8 mouse cellular contexts compared by ENCODE assay signal in the genomic region with DNA sequence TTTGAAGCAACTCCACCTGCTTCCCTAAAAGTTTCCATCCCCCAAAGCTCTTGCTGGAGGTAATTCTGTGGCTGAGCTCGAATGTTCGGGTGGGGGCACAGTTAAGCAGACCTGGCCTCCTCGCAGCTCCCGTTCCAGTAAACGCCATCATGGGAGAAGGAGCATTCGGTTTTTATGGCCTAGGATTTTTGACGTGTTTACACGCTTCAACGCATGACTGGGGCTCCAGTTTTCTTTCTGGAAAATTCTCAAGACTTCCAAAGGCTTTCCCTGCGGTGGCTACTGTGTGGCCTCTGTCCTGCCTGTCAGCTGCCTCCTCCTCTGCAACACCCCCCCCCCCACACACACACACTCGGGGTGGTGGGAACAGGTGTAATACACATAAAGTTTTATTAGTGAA. TPM values are rescaled to one million over a fixed set of nuclear protein-coding genes. Genes with fewer than 3 reads are reported as not detected.
DNase-seq lines count a peak whose midpoint lies in the region; ATAC-seq and TF ChIP-seq lines count a peak whose summit lies in the region.

No protein-coding gene starts in this region.

- peak overlapping the region; percentile 77 for H3K4me2 ChIP-seq in kidney, embryonic 15.5 days
- H3K4me2 ChIP-seq in embryonic facial prominence, embryonic 13.5 days = peak overlapping the region; percentile 90
- peak overlapping the region; percentile 74 for H3K4me2 ChIP-seq in intestine, embryonic 14.5 days (ENCODE audit: low read length)
- H3K4me2 ChIP-seq in midbrain, postnatal 0 days (ENCODE audit: low read depth, low read length, poor library complexity, severe bottlenecking) = peak overlapping the region; percentile 75

- H3K4me3 ChIP-seq in kidney, embryonic 15.5 days (replicated peaks) = peak overlapping the region; percentile 93
- H3K4me3 ChIP-seq in embryonic facial prominence, embryonic 13.5 days = peak overlapping the region; percentile 86
- H3K4me3 ChIP-seq in intestine, embryonic 14.5 days (ENCODE audit: low read depth, low read length) = peak overlapping the region; percentile 79
- peak overlapping the region; percentile 86 for H3K4me3 ChIP-seq in midbrain, postnatal 0 days (ENCODE audit: low read depth, low read length)

- WGBS in kidney, embryonic 15.5 days = 5% methylated on average over 11 of the region's 11 CpGs
- WGBS in embryonic facial prominence, embryonic 13.5 days = 7% methylated on average over 11 of the region's 11 CpGs
- WGBS in intestine, embryonic 14.5 days = 7% methylated on average over 11 of the region's 11 CpGs
- 7% methylated on average over 11 of the region's 11 CpGs for WGBS in midbrain, postnatal 0 days

- no peak for ATAC-seq in kidney, embryonic 15.5 days (replicated peaks; ENCODE audit: low FRiP score)
- no peak for ATAC-seq in embryonic facial prominence, embryonic 13.5 days (ENCODE audit: insufficient number of reproducible peaks, insufficient read depth, low FRiP score, low TSS enrichment, low read depth)
- no peak for ATAC-seq in intestine, embryonic 14.5 days (replicated peaks; ENCODE audit: low FRiP score, low TSS enrichment, low read depth)
- no peak for ATAC-seq in midbrain, postnatal 0 days (ENCODE audit: low FRiP score)

- H3K9me3 ChIP-seq in kidney, embryonic 15.5 days (replicated peaks) = no peaks in the 10 kb centered on the region
- no peaks in the 10 kb centered on the region for H3K9me3 ChIP-seq in embryonic facial prominence, embryonic 13.5 days
- H3K9me3 ChIP-seq in intestine, embryonic 14.5 days (ENCODE audit: control insufficient read depth, low read length) = no peaks in the 10 kb centered on the region
- H3K9me3 ChIP-seq in midbrain, postnatal 0 days (ENCODE audit: low read length) = no peaks in the 10 kb centered on the region

- intact Hi-C loops in gastrocnemius, postnatal 14 days (cut with DNase I; ENCODE audit: low total_unique reads) = no loop called here

- DNase-seq in kidney, adult 8-10 months = no peak
- no peak for DNase-seq in intestine, embryonic 14.5 days (ENCODE audit: low spot score)
- DNase-seq in midbrain, postnatal 0 days (ENCODE audit: low spot score) = no peak
- no peak for DNase-seq in cerebellum, postnatal 10 days
- DNase-seq in gastrocnemius, postnatal 14 days = no peak
- DNase-seq in embryo, embryonic 11 days = no peak

- TF ChIP-seq CTCF in midbrain, postnatal 0 days (IDR thresholded peaks at IDR 0.05) = no peak

- H3K9ac ChIP-seq in kidney, embryonic 15.5 days = peak overlapping the region; percentile 93; the same call in 1 of the 2 replicates
- peak overlapping the region; percentile 86 for H3K9ac ChIP-seq in embryonic facial prominence, embryonic 13.5 days
- H3K9ac ChIP-seq in intestine, embryonic 14.5 days (ENCODE audit: low read length) = peak overlapping the region; percentile 87
- H3K9ac ChIP-seq in midbrain, postnatal 0 days (replicated peaks; ENCODE audit: low read length, poor library complexity, severe bottlenecking) = peak overlapping the region; percentile 64; the same call in 1 of the 2 replicates

- peaks cover 30% of the 10 kb centered on the region for H3K4me1 ChIP-seq in kidney, embryonic 15.5 days
- peaks cover 32% of the 10 kb centered on the region for H3K4me1 ChIP-seq in embryonic facial prominence, embryonic 13.5 days
- H3K4me1 ChIP-seq in intestine, embryonic 14.5 days (replicated peaks; ENCODE audit: control insufficient read depth, insufficient read depth, low read length) = peaks cover 10% of the 10 kb centered on the region
- no peaks in the 10 kb centered on the region for H3K4me1 ChIP-seq in midbrain, postnatal 0 days (ENCODE audit: insufficient read depth, low read length)

- H3K27me3 ChIP-seq in kidney, embryonic 15.5 days = peaks cover 17% of the 10 kb centered on the region; the same call in 1 of the 2 replicates
- peaks cover 24% of the 10 kb centered on the region for H3K27me3 ChIP-seq in embryonic facial prominence, embryonic 13.5 days
- H3K27me3 ChIP-seq in intestine, embryonic 14.5 days (replicated peaks; ENCODE audit: control insufficient read depth, insufficient read depth, low read length) = no peaks in the 10 kb centered on the region
- H3K27me3 ChIP-seq in midbrain, postnatal 0 days (ENCODE audit: insufficient read depth, low read length) = no peaks in the 10 kb centered on the region

- H3K36me3 ChIP-seq in kidney, embryonic 15.5 days = no peaks in the 10 kb centered on the region
- no peaks in the 10 kb centered on the region for H3K36me3 ChIP-seq in embryonic facial prominence, embryonic 13.5 days
- H3K36me3 ChIP-seq in intestine, embryonic 14.5 days (ENCODE audit: control insufficient read depth, insufficient read depth, low read length) = no peaks in the 10 kb centered on the region
- H3K36me3 ChIP-seq in midbrain, postnatal 0 days (ENCODE audit: insufficient read depth, low read length) = no peaks in the 10 kb centered on the region

- H3K27ac ChIP-seq in kidney, embryonic 15.5 days = peak overlapping the region; percentile 87
- H3K27ac ChIP-seq in embryonic facial prominence, embryonic 13.5 days = peak overlapping the region; percentile 80; the same call in 1 of the 2 replicates
- no peak overlapping the region for H3K27ac ChIP-seq in intestine, embryonic 14.5 days (ENCODE audit: low read depth)
- H3K27ac ChIP-seq in midbrain, postnatal 0 days (ENCODE audit: low read depth, low read length) = no peak overlapping the region

RNA-seq across cellular contexts. Expression of gene Syne2, which starts 1.5 kb away (rescaled TPM):
- polyA plus RNA-seq in kidney, embryonic 15.5 days (2015; fragmentation: Nextera tagmentation; extraction: Ambion mirVana) = 60.2 and 60.9 TPM in 2 replicates
- 67.0 and 71.3 TPM in 2 replicates for polyA plus RNA-seq in embryonic facial prominence, embryonic 13.5 days (2015; fragmentation: Nextera tagmentation; extraction: Ambion mirVana)
- polyA plus RNA-seq in intestine, embryonic 14.5 days (2014; fragmentation: Nextera tagmentation; extraction: Ambion mirVana) = 41.5 and 44.7 TPM in 2 replicates
- 33.4 and 49.3 TPM in 2 replicates for total RNA-seq in midbrain, postnatal 0 days (2014; rRNA removed)
- 19.1 and 20.3 TPM in 2 replicates for polyA plus RNA-seq in midbrain, postnatal 0 days (2015; fragmentation: Nextera tagmentation; extraction: Ambion mirVana)
- total RNA-seq in gastrocnemius, postnatal 14 days (2021) = 10 to 100 TPM; 18.3 to 20.9 TPM

Comparison
In these comparisons a context has a peak if more than half of its experiments do, and no peak if none do; other contexts are left out.
1. H3K27ac ChIP-seq: peak in kidney, embryonic 15.5 days (single experiment) and embryonic facial prominence, embryonic 13.5 days (single experiment); none in intestine, embryonic 14.5 days (single experiment) and midbrain, postnatal 0 days (single experiment).
2. Peak in every context shown above with its lines, with median percentiles within 50 percentile points of each other: H3K4me2 ChIP-seq, H3K4me3 ChIP-seq and H3K9ac ChIP-seq.